Mouse (Mus musculus) kidney, adult 8-10 months (tissue): ENCODE results near the gene Myh3.

Source experiments
- DNase-seq, 2 experiments: peaks; one replicate each; pipeline ENCODE4 v3.0.0; 2022

Myh3 gene

DNA sequence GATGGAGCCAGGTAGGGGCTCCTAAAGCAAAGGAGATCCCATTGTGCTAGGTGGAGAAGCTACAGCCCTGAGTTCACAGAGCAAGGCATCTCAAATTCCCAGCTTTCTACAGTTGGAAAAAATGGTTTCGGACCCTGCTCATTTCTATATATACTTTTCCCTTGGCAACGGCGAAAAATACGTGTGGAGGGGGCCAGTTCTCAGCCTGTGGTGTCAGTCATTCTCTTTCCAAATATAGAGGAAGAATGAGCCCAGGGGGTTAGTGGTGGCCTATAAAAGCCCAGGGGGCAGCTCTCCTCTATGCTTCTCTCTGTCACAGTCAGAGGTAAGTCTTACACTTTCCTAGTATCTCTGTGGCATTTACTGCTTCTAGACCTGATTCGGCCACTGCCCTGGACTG lies at the start of gene Myh3:
Gene Myh3 (plus strand): TSS at position 301 of the 400 bp plus-strand sequence.
- no peak for DNase-seq

GRCm38 (mm10) chr11:67030904-67031602 lies 47.0 kb upstream of the Myh3 start:
- DNase-seq, result peak in 1 of 2 experiments; percentile 14

GRCm38 (mm10) chr11:67031603-67031915 lies 46.5 kb upstream of the Myh3 start:
- no peak for DNase-seq

- peak; percentile 41 to 61 for DNase-seq
These were observed 43.2 kb upstream of the Myh3 start for GRCm38 (mm10) chr11:67034775-67035485.

GRCm38 (mm10) chr11:67036229-67036628 lies 41.9 kb upstream of the Myh3 start:
- peak; percentile 64 to 73 for DNase-seq

DNA sequence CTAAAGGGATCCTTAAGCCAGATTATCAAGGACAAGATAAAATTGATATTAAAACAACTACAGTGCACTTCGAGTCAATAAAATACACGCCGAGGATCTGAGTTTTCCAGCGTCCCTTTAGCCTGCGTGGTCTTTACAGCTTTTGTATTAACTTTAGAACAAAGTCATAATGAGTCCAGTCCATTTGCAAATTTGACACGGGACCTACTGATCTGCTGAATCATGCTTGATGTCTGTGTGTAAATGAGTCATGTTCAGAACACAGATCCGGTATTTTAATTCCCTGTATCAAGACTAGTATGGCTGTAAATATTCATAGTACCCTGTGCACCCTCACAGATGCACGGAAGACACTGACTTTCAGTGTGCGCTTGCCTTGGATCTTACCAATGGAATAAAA lies 41.2 kb upstream of the Myh3 start:
- DNase-seq, result no peak

- no peak for DNase-seq
These were observed 38.3 kb upstream of the Myh3 start for GRCm38 (mm10) chr11:67039799-67040198.

- no peak for DNase-seq
These were observed 37.6 kb upstream of the Myh3 start for GRCm38 (mm10) chr11:67040483-67040882.

DNA sequence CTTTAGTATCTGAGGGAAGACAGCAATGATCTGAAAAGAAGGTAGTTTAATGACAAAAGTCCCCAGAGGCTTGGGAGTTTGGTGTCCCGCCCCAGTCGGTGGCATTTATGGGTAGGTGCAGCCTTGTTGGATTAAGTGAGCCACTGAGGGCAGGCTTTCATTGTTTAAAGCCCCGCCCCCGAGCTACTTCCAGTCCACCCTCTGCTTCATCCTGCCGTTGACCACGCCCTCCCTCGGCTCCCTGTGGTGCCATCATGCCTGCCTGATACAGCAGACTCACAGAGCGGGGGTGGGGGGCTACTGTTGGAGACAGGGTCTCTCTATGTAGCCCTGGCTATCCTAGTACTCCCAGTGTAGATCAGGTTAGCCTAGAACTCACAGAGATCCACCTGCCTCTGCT lies 35.1 kb upstream of the Myh3 start:
- no peak for DNase-seq

DNA sequence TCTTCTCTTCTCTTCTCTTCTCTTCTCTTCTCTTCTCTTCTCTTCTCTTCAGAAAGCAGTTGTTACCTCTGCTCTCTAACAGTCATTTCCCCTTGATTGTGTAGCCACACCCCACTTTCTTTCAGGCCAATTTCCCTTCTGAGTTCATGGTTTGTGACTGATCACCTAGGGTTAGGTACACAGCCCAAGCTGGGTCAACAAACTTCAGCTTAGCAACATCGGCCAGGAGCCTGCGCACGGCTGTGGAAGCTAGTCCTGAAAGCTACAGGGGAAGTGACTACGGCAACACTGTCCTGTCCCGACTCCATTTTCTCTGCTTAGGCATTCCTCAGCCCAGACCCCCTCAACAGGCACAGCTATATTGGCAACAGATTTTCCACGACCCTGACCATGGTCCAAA lies 33.1 kb upstream of the Myh3 start:
- DNase-seq, result peak in 1 of 2 experiments; percentile 14

GRCm38 (mm10) chr11:67047199-67047598 lies 30.9 kb upstream of the Myh3 start:
- no peak for DNase-seq

DNA sequence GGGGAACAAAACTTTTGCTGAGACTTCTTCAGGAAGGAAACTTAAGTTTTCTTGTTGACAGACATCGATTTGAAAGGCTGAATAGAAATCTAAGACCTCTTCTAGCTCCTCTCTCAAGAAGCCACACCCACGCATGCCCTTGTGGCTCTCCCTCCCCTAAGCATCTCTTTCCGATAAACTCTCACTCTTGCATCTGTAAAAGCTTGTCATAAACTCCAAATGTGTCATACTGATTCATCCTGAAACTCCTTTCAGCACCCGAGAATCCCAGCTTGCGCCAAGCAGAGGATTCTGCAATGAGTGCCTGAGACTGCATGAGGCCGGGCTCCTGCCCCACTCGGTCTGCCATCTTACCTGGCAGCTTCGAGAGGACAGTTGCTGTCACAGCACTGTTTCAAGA lies 29.6 kb upstream of the Myh3 start:
- no peak for DNase-seq

DNA sequence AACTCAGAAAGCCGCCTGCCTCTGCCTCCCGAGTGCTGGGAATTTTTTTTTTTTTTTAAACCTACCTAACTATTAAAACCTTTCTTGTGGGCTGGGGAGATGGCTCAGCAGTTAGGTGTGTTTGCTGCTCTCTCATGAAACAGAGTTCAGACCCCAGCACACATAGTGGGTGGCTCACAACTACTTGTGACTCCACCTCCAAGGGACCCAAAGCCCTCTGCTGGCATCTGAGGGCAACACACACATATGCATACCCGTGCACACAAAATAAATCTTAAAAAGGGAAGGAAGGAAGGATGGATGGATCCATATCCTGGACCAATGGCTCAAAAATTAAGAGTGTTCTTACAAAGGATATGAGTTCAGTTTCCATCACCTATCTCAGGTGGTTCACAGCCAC lies 28.8 kb upstream of the Myh3 start:
- DNase-seq, result no peak

- DNase-seq, result peak in 1 of 2 experiments; percentile 21
These were observed 26.3 kb upstream of the Myh3 start for GRCm38 (mm10) chr11:67051676-67052320.

- DNase-seq, result peak; percentile 91
These were observed 25.7 kb upstream of the Myh3 start, which contains the start of the genes Adprm and Sco1 for GRCm38 (mm10) chr11:67052321-67052952. TSS of gene Adprm (minus strand) at chr11:67052594. TSS of gene Sco1 (plus strand) at chr11:67052670.

GRCm38 (mm10) chr11:67054754-67055365 lies 23.2 kb upstream of the Myh3 start:
- no peak for DNase-seq

DNA sequence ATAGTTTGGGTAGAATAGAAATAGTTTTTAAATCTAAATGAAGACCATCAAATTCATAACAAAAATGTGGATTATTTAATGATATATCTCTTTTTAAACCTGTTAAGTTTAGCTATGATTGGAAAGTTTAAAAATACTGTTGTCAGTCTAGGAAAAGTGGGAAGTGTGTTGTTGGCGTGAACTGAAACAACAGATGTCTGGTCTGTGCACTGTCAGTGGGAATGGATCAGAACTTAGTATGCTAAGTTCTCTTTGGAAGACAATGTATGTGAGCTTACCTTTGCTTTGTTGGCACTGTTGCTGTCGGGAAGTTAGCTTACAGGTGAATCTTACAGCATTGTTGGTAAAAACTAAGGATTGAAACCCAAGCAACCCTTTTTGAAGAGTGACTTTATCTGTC lies 16.8 kb upstream of the Myh3 start:
- DNase-seq, result no peak

- DNase-seq, result no peak
These were observed 15.4 kb upstream of the Myh3 start for GRCm38 (mm10) chr11:67062726-67063125.

GRCm38 (mm10) chr11:67067741-67068140 lies 10.4 kb upstream of the Myh3 start:
- no peak for DNase-seq

DNA sequence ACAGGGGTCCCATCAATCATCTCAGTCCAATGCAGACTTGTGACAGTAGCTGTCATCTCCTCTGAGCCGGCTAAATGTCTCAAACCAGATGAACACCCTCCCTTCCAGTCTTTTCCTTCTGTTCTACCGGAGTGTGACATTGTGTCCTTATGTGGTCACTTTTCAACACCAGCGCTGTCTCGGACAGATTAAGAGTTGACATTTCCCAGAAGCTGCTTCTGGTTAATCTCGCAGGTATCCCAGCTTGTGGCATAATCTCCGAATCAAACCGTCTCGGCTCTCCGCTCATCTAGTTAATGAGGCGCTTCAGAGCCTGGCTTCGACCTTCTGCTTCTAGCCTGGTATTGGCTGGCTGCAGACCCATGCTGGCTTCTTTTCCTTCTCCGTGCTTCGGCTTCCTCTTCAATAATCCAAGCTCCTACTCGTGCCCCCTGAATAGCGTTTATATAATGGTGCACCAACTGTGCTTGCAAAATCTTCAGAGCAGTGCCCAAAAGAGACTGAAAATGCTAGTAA lies 5.4 kb upstream of the Myh3 start:
- no peak for DNase-seq

- no peak for DNase-seq
These were observed 3.1 kb upstream of the Myh3 start for GRCm38 (mm10) chr11:67075036-67075435.

- DNase-seq, result no peak
These were observed 1.3 kb upstream of the Myh3 start for GRCm38 (mm10) chr11:67076781-67077180.

DNA sequence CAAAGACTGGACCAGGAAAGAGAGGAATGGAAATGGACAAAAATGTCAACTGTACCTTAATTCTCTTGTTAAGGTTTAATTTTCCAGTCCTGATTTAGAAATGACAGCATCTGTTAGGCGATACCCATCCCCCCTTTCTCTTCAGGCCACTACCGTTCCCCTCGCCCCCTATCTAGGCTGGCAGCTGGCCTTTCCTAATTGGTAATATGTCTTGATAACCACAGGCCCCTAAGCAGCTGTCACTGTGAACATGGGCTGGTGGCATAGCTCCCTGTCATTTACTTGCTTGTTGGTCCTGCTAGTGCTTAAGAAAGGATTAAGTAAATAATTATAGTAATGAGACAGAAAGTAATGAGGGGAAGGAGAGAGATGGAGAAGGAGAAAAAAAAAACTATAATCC lies 665 bp upstream of the Myh3 start:
- DNase-seq, result no peak
